Mouse (Mus musculus): ENCODE data around the gene Dbt.

- no peak for TF ChIP-seq POLR2A (IDR thresholded peaks at IDR 0.05; ENCODE audit: extremely low read depth, insufficient read depth, low read length)
- no peak for TF ChIP-seq CTCF (IDR thresholded peaks at IDR 0.05; ENCODE audit: extremely low read depth, insufficient read depth, low read length)
These were observed 7.4 kb downstream of the Dbt start for GRCm38 (mm10) chr3:116520141-116520761.
